Mouse (Mus musculus): Measurements from ENCODE around the gene Hnrnpr. TPM values are rescaled to one million over a fixed set of nuclear protein-coding genes. Genes with fewer than 3 reads are reported as not detected.
A peak's percentile ranks its signal among the peaks of the same experiment; 100 is the strongest.

Hnrnpr gene
- polyA plus RNA-seq (2012) = 5.8 and 6.6 TPM in 2 replicates

DNA sequence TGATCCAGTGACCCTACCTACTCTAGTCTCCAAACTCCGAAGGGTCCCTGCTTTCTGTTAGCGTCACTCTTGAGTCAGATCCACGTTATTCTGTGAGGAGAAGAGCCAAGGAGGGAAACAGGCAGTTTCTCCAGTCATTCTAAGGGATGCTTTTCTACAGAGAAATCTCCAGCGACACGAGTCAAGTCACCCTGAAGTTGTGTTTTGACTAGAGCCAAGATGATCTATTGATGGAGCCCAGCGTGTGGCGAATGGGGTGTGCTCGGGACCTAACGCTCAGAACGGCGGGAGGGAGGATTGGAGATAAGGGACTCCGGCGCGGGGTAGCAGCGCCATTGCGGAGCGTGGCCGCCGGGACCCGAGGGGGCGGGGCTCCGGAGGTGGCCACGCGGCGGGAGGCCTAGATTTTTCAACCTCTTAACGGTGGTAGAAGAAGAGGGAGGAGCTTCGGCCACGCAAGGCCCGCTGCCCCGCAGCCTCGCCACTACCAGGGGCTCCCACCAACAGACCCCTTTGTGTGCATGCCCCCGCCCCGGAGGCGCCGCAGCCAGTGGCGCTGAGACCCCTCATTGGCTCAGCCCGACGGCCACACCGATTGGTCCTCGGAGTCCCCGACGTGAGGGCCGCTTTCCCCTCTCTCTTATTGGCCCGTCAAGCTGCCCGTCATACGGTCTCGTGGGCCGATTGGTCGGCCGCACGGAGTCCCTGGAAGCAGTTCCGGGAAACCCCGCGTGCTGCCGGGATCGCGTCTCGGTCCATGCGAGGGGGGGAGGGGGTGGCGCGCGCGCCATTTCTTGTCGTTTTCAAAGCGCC, at the start of gene Hnrnpr:
Hnrnpr (plus strand) TSS at position 714 of the 813 bp plus-strand sequence.
- peaks cover 24% of the 10 kb centered on the region for H3K36me3 ChIP-seq (ENCODE audit: control insufficient read depth)
- H3K4me1 ChIP-seq (ENCODE audit: control insufficient read depth) = peaks cover 44% of the 10 kb centered on the region
- H3K9me3 ChIP-seq (ENCODE audit: control insufficient read depth, low read length) = no peaks in the 10 kb centered on the region
- TF ChIP-seq TAL1 (IDR thresholded peaks at IDR 0.05; ENCODE audit: low read length) = no peak
- TF ChIP-seq GATA1 (IDR thresholded peaks at IDR 0.05; ENCODE audit: low read length) = peak; percentile 53; the same call in 1 of the 2 replicates
- H3K4me3 ChIP-seq (replicated peaks) = peak within 1 kb of the TSS; percentile 93
- peaks cover 11% of the 10 kb centered on the region for H3K27me3 ChIP-seq (ENCODE audit: control insufficient read depth)

DNA sequence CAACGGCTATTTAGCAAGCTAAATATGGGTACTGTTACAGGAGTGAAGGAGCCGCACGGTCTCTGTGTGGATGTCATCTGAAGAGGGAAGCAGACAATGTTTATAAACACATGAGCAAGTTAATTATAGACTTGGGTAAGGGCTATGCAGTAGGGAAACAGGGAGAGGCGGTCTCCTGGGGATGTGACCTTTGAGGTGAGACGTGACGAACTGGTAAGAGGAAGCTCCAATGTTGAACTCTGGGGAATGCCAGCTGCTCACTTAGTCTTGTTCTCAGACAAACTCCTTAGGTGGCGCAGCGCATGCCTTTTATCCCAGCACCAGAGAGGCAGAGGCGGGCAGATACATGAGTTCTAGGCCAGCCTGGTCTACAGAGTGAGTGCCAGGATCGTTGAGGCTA, 48.8 kb upstream of the Hnrnpr start:
- peaks cover 17% of the 10 kb centered on the region for H3K27me3 ChIP-seq (ENCODE audit: control insufficient read depth)
- H3K9me3 ChIP-seq (ENCODE audit: control insufficient read depth, low read length) = no peaks in the 10 kb centered on the region
- no peaks in the 10 kb centered on the region; the same call in 1 of the 2 replicates for H3K36me3 ChIP-seq (ENCODE audit: control insufficient read depth)
- TF ChIP-seq GATA1 (IDR thresholded peaks at IDR 0.05; ENCODE audit: low read length) (no peak), TAL1 (IDR thresholded peaks at IDR 0.05; ENCODE audit: low read length) (no peak)
- H3K4me1 ChIP-seq (ENCODE audit: control insufficient read depth) = no peaks in the 10 kb centered on the region
- H3K4me3 ChIP-seq (replicated peaks) = no peak overlapping the region

- no peak for TF ChIP-seq GATA1 (IDR thresholded peaks at IDR 0.05; ENCODE audit: low read length)
- TF ChIP-seq TAL1 (IDR thresholded peaks at IDR 0.05; ENCODE audit: low read length) = no peak
- Histone ChIP-seq H3K4me1 (ENCODE audit: control insufficient read depth) (no peaks in the 10 kb centered on the region), H3K4me3 (replicated peaks) (no peak overlapping the region), H3K27me3 (ENCODE audit: control insufficient read depth) (peaks cover 11% of the 10 kb centered on the region), H3K9me3 (ENCODE audit: control insufficient read depth, low read length) (no peaks in the 10 kb centered on the region), H3K36me3 (ENCODE audit: control insufficient read depth) (no peaks in the 10 kb centered on the region; the same call in 1 of the 2 replicates)
Observed at GRCm38 (mm10) chr4:136263555-136263954, 47.2 kb upstream of the Hnrnpr start.

DNA sequence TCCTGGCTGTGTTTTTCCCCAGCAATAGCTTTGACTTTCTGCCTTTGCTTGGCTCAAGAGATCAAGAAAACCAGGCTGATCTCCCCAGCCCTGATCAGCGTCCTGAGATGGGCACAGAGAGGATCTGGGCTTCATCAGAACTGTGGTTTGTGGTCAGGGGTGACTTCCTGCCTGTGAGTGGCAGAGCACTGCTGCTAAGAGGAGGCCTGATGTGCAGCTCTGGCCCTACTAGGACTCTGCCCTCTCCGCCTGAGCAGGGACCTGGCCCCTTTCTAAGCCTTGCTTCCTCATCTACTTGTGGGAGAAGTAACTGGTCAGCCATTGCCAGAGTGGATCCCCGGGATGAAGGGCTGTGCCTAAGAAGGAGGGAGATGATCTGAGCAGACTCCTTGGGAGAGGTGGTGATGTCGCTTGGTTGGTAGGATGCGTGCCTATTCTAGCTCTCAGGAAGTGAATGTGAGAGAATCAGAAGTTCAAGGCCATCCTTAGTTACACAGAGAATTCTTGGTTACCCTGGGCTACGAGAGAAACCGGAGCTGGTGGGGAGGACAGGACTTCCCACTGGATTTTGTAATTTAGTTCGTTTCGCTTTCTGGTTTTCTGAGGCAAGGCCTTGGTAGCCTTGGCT, 43.9 kb upstream of the Hnrnpr start:
- TF ChIP-seq TAL1 (IDR thresholded peaks at IDR 0.05; ENCODE audit: low read length) (no peak), GATA1 (IDR thresholded peaks at IDR 0.05; ENCODE audit: low read length) (no peak)
- Histone ChIP-seq H3K9me3 (ENCODE audit: control insufficient read depth, low read length) (no peaks in the 10 kb centered on the region), H3K36me3 (ENCODE audit: control insufficient read depth) (no peaks in the 10 kb centered on the region), H3K4me1 (ENCODE audit: control insufficient read depth) (no peaks in the 10 kb centered on the region), H3K27me3 (ENCODE audit: control insufficient read depth) (peaks cover 5% of the 10 kb centered on the region), H3K4me3 (replicated peaks) (no peak overlapping the region)

DNA sequence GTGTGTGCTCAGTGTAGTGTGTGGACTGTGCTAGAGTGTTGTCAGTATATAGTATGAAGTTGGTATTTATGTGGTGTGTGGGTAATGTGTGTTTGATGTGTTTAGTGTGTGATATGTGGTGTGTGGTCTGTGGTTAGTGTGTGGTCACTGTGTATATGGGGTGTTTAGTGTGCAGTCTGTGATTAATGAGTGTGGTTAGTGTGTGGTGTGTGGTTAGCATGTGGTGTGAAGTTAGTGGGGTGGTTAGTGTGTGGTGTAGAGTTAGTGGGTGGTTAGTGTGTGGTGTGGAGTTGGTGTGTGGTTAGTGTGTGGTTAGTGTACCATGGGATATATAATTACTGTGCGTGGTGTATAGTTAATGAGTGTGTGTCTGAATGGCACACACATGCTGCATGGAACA, 41.8 kb upstream of the Hnrnpr start:
- Histone ChIP-seq H3K4me3 (replicated peaks) (no peak overlapping the region), H3K4me1 (ENCODE audit: control insufficient read depth) (no peaks in the 10 kb centered on the region), H3K9me3 (ENCODE audit: control insufficient read depth, low read length) (peaks cover 4% of the 10 kb centered on the region; the same call in 1 of the 2 replicates), H3K36me3 (ENCODE audit: control insufficient read depth) (no peaks in the 10 kb centered on the region; the same call in 1 of the 2 replicates), H3K27me3 (ENCODE audit: control insufficient read depth) (peaks cover 8% of the 10 kb centered on the region)
- no peak for TF ChIP-seq GATA1 (IDR thresholded peaks at IDR 0.05; ENCODE audit: low read length)
- no peak for TF ChIP-seq TAL1 (IDR thresholded peaks at IDR 0.05; ENCODE audit: low read length)

DNA sequence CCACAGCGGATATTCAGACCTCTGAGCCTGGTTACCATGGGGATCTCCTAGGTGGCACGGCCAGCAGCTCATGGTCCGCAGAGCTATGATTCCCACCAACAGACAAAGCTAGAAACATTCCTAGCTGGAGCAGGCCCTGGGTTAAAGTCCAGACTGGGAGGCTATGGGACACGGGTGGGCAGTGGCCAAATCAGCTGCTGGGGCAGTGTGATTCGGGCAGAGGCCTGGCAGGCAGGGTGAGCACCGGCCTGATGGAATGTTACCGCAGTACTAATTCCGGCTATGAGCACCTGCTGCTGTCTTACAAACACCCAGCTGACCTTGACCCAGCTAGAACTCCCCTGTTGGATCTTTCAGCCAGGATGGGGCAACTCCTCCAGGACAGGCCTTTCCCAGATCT, 40.1 kb upstream of the Hnrnpr start:
- H3K27me3 ChIP-seq (ENCODE audit: control insufficient read depth) = peaks cover 5% of the 10 kb centered on the region; the same call in 1 of the 2 replicates
- H3K4me1 ChIP-seq (ENCODE audit: control insufficient read depth) = no peaks in the 10 kb centered on the region
- peaks cover 4% of the 10 kb centered on the region; the same call in 1 of the 2 replicates for H3K9me3 ChIP-seq (ENCODE audit: control insufficient read depth, low read length)
- TF ChIP-seq TAL1 (IDR thresholded peaks at IDR 0.05; ENCODE audit: low read length) (no peak), GATA1 (IDR thresholded peaks at IDR 0.05; ENCODE audit: low read length) (no peak)
- H3K4me3 ChIP-seq (replicated peaks) = no peak overlapping the region
- no peaks in the 10 kb centered on the region; the same call in 1 of the 2 replicates for H3K36me3 ChIP-seq (ENCODE audit: control insufficient read depth)

DNA sequence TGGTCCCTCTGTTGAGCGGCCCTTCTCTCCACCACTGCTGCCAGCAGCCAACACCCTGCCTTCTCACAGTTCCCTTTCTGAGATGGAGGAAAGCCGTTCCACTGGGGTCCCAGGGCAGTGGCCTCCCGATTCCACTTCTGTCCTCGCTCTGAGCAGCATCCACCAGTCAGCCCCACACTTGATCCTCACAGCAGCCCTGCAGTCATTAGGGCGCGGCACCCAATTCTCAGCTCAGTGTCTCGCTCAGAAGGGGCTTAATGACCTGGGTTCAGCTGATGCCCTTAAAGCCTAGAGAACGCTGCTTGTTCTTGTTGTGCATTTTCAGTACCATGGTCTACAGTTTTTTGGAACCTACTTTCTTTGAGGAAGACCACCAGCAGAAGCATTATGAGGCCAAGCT, 29.6 kb upstream of the Hnrnpr start:
- H3K4me1 ChIP-seq (ENCODE audit: control insufficient read depth) = peaks cover 13% of the 10 kb centered on the region
- no peaks in the 10 kb centered on the region for H3K9me3 ChIP-seq (ENCODE audit: control insufficient read depth, low read length)
- H3K36me3 ChIP-seq (ENCODE audit: control insufficient read depth) = no peaks in the 10 kb centered on the region
- peaks cover 20% of the 10 kb centered on the region for H3K27me3 ChIP-seq (ENCODE audit: control insufficient read depth)
- H3K4me3 ChIP-seq (replicated peaks) = no peak overlapping the region
- TF ChIP-seq TAL1 (IDR thresholded peaks at IDR 0.05; ENCODE audit: low read length) (no peak), GATA1 (IDR thresholded peaks at IDR 0.05; ENCODE audit: low read length) (no peak)

- H3K4me3 ChIP-seq (replicated peaks) = no peak overlapping the region
- peaks cover 19% of the 10 kb centered on the region for H3K4me1 ChIP-seq (ENCODE audit: control insufficient read depth)
Observed at GRCm38 (mm10) chr4:136281611-136282010, 29.1 kb upstream of the Hnrnpr start.

More at GRCm38 (mm10) chr4:136281611-136282010, 29.1 kb upstream of the Hnrnpr start:
- TF ChIP-seq GATA1 (IDR thresholded peaks at IDR 0.05; ENCODE audit: low read length) = no peak
- TF ChIP-seq TAL1 (IDR thresholded peaks at IDR 0.05; ENCODE audit: low read length) = no peak
- peaks cover 16% of the 10 kb centered on the region for H3K27me3 ChIP-seq (ENCODE audit: control insufficient read depth)
- H3K36me3 ChIP-seq (ENCODE audit: control insufficient read depth) = no peaks in the 10 kb centered on the region
- no peaks in the 10 kb centered on the region for H3K9me3 ChIP-seq (ENCODE audit: control insufficient read depth, low read length)

Data from erythroblast, embryonic 14.5 days (primary cell).